Mouse (Mus musculus) B cell, adult 2 months (primary cell): ENCODE results near the gene Gpr31b.
A peak's percentile ranks its signal among the peaks of the same experiment; 100 is the strongest.
"Not testable (repeated sequence)": the region's sequence is repeated elsewhere in the genome, so short reads cannot be mapped to it uniquely, and the experiment has no call there.

Experiments
- DNase-seq, 2 experiments: peaks; one replicate each; pipeline ENCODE4 v3.0.0; 2022

The Gpr31b gene

GRCm38 (mm10) chr17:13052124-13052813 lies at the start of gene Gpr31b:
Gpr31b (minus strand) TSS chr17:13052296.
- DNase-seq = peak in 1 of 2 experiments; percentile 2

DNA sequence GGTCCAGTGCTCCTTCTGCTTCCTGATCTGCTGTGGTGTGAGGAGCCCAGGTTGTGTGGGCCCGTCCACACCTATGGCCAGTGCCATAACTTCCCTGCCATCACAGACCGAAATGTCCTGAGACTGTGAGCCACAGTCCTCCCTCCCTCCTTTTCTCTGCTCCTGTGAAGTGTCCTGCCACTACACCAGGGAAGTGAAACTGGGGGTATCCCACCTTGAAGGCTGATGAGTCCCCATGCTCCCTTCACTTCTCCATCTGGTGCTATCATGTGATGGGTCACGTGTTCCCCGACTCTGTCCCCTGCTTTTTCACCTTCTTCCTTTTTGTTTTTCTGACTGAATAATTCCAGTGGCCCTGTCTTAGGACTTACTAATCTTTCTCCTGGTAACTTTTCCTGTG lies 40.9 kb upstream of the Gpr31b start:
- DNase-seq = not testable (repeated sequence)

GRCm38 (mm10) chr17:13092100-13092764 lies 40.1 kb upstream of the Gpr31b start:
- not testable (repeated sequence) for DNase-seq

DNA sequence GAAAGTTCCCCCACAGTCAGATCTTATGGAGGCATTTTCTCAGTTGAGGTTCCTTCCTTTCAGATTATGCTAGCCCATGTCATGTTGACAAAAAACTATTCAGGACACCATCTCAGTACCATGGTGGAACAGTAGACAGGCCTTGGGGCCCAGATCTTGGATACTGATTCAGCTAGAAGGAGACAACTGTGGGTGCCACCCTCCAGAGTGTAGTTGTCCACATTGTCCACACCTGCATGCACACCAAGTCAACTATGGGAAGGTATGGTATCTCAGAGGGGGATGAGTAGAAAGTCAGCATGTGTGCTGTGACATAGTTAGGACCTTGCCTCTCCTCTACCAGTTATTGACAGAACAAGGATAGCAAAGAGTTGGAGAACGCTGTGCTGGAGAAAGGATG lies 39.4 kb upstream of the Gpr31b start:
- DNase-seq = not testable (repeated sequence)

GRCm38 (mm10) chr17:13069227-13069626 lies 17.1 kb upstream of the Gpr31b start:
- DNase-seq = not testable (repeated sequence)

DNA sequence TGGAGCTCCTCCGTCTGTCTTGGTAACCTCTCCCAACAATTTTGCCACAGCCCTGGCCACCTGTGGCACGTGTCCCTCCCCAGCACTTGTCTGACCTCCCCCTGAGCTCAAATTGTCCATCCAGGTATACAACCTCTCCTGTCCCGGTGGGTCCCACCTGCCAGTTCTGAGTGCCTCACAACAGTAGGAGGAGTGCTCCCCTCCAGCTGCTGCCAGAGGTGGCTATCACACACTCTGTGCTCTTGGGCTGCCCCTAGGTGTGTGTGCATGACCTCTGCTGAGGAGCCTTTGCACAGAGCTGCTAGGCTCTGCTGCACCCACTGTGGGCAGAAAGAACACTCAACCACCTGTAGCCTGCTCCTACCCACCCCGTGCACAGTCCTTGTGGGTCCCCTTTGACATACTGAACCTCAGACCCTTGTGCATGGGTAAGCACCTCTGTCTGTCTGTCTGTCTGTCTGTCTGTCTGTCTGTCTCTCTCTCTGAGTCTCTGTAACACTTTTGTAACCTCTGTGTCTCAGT lies 15.8 kb upstream of the Gpr31b start:
- DNase-seq = not testable (repeated sequence)

DNA sequence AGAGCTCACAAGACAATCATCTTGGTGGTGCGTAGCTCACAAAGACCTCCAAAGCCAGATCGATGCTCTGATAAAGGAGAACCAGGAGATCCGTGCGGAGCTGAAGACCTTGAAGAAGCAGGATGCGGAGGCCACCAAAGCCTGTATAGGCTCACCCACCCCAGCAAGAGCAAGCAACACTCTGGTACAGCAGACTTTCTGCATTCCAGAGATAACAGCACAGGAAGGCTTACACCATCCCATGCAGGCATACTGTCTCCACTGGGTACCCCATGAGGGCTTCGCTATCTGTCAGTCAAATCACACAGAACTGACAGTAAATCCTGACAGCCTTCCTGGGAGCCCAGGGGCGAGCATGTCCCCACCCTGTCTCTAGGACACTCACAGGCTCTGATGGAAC lies 10.8 kb upstream of the Gpr31b start:
- not testable (repeated sequence) for DNase-seq

DNA sequence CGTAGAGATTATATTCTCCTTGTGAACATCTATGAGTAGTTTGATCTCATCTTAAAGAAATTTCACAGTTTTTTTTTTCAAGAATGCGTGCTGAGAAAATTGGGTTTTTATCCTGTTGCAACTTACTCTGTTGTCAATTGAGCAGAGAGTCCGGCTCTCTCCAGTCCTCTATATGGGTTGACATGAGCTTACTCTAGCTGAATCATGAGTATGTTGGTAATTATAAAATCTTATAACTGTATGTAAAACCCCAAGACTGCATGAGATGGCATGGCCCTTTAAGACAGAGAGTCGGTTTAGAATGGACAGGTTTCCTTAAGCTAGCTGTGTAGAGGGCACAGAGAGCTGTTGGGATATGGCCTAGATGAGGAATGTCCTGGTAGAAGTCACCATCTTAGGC lies 8.7 kb upstream of the Gpr31b start, which contains the start of gene Tcp10b:
TSS of gene Tcp10b (plus strand) at position 301 of the 400 bp plus-strand sequence.
- not testable (repeated sequence) for DNase-seq

DNA sequence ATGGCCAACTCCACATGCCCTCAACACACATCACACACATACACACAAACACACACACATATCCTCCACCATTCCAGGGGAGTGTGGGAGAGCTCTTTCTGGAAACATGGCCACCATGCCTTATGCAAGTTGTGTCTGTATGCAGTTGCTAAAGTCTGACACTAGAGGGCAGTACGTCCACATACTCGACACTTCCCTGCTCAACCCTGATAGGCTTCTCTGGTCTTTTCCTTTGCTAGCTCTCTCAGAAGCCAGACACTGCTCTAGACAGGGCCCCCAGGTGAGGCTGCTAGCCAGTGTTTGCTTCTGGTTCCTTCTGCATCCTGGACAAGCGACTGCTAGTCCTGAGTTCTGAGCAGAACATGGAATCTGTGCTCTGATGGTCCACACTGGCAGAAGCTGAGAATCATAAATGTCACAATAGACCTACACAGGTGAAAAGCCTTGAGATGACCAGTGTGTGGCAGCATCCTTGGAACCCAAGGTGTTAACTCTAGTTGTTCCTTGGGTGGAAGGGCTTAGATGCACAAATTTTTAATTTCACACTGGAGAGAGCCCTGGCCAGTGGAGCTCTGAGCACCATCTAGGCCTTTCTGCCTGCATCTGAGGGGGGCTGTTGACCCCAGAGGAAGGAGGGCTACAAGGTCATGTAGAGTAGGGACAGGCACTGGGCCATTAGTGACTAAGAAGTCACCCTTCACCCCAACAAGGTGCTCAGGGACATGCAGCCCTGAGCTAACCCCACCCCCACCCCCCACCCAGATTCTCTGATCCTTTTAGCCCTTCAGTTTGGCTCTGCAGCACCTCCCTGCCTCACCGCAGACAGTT lies 8.0 kb downstream of the Gpr31b start:
- DNase-seq = peak; percentile 48 to 49

DNA sequence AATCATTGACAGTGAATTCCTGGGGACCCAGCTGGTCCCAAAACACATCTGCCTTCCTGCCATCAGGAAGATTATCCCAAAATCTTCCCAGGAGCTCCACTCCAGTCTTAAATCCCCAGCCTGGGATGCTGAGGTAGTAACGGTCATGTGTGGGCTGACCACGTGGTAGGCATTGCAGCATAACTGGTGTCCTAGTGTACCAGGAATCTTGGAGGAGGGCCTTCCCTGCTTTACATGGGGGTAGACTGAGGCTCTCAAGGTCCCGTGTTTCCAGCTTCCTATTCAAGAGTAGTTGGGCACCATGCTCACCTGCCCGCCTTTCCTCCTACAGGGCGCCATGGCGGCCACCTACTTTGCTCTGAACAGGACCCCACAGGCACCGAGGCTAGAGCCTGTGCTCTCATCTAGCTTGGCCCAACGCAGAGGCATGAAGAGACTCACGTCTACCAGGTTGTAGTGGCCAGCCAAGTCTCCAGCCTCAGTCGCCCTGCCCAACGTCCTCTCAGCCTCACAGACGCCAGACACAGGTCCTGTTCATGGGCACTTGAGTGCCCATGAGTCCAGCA lies 15.4 kb downstream of the Gpr31b start:
- not testable (repeated sequence) for DNase-seq

- no peak for DNase-seq
These were observed 38.8 kb downstream of the Gpr31b start for GRCm38 (mm10) chr17:13013316-13013715.

DNA sequence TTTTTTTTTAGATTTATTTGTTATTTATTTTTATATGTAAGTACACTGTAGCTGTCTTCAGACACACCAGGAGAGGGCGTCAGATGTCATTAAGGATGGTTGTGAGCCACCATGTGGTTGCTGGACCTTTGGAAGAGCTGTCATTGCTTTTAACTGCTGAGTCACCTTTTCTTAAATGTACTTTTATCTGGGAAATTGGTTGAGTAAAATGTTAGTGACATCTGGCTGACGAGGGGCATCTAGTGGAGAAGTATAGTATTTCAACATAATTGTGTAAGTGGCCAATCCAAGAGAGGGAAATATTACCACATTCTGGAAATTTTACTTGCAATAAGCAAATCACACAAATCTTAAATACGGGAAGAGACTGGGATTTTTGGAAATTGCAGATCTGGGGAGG lies 42.2 kb downstream of the Gpr31b start:
- peak; percentile 48 for DNase-seq

GRCm38 (mm10) chr17:13008528-13008927 lies 43.6 kb downstream of the Gpr31b start:
- DNase-seq = peak; percentile 59 to 60

DNA sequence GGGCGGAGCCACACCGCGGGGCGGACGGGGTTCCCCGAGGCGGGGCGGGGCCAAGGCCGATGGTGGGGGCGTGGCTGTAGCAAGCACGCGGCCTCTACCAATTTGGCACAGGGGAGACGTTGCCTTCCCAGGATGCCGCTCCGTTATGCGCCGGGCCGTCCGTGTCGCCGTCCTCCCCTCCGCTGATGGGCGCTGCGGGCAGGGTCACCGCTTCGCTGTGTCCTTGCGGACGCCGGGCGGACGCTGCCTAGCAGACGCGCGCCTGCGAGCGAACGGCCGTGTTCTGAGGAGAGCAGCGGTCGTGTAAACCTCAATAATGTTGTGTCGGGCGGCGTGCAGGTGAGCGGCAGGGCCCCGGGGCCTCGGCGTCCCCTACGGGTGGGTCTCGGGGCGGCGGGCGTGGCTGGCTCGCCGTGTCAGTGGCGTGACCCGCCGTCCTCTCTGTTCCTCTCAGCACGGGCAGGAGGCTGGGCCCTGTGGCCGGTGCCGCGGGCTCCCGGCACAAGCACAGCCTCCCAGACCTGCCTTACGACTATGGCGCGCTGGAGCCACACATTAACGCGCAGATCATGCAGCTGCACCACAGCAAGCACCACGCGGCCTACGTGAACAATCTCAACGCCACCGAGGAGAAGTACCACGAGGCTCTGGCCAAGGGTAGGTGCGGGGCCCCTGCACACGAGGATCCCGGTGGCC lies 44.2 kb downstream of the Gpr31b start:
- peak; percentile 99 for DNase-seq

- DNase-seq = no peak
These were observed 45.1 kb downstream of the Gpr31b start for GRCm38 (mm10) chr17:13006984-13007383.

DNA sequence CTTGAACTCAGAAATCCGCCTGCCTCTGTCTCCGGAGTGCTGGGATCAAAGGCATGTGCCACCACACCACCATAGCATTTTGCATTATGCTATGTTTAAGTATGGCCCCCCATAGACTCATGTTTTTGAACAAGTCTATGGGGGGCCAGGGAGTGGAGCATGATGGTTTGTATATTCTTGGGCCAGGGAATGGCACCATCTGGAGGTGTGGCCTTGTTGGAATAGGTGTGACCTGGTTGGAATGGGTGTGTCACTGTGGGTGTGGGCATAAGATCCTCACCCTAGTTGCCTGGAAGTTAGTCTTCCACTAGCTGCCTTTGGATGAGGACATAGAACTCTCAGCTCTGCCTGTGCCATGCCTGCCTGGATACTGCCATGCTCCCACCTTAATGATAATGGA lies 45.5 kb downstream of the Gpr31b start, which contains the start of gene Sod2:
TSS of gene Sod2 (plus strand) at position 301 of the 400 bp plus-strand sequence.
- not testable (repeated sequence) for DNase-seq

DNA sequence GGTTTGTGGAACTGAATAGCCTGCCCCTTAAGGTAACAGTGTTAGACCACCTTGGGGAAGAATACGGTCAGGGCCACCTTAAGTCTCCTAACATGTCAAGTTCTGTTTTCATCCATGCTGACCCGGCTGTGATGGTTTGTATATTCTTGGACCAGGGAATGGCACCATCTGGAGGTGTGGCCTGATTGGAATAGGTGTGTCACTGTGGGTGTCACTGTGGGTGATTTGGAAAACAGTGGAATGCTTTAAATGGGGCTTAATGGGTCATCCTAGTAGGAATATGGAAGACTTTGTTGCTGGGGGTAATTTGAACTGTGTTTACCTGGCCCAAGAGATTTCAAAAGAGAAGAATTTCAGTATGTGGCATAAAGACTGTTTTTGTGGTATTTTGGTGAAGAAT lies 47.7 kb downstream of the Gpr31b start:
- not testable (repeated sequence) for DNase-seq

GRCm38 (mm10) chr17:13002243-13002642 lies 49.9 kb downstream of the Gpr31b start:
- DNase-seq = not testable (repeated sequence)
